Mouse (Mus musculus) kidney, postnatal 10 days (tissue): Measurements from ENCODE around the gene Cdk2.

Experiments
- DNase-seq: peaks from one replicate; pipeline ENCODE4 v3.0.0; 2021; ENCODE audit warnings: mixed read lengths

The Cdk2 gene

GRCm38 (mm10) chr10:128653866-128654265, 51.0 kb downstream of the Cdk2 start:
- no peak for DNase-seq
